Mouse (Mus musculus): ENCODE measurements at regions not wholly inside any gene's neighbourhood (a gene's known extent, or its start where the extent isn't known, plus 50 kb on each side); places are given as distances from the start of the nearest gene placed in this dataset.

- no peak for DNase-seq
These were observed 641.0 kb downstream of the Car8 start for GRCm38 (mm10) chr4:7597671-7598390.

GRCm38 (mm10) chr4:7596116-7596515 is 642.7 kb downstream of the Car8 start:
- DNase-seq: peak; percentile 29

GRCm38 (mm10) chr4:7583851-7584250 is 655.0 kb downstream of the Car8 start:
- DNase-seq: no peak

DNA sequence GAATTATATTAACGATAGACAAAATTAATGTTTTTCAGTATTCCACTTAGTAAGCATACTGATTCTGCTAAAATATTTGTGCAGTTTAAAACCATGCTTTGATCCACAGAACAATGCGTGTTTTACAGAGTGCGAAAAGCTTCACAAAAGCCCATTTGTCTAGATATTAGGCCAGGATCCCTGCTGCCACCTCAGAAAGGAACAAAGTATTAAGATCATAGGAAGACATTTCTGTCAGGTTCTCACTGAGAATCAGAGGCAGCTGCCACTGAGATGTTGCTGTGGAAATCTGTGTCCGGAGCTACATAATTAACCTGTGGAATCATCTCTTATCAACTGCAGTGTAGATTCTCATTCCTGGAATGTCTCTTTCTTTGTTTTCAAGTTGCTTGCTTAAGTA is 656.9 kb downstream of the Car8 start:
- no peak for DNase-seq

DNA sequence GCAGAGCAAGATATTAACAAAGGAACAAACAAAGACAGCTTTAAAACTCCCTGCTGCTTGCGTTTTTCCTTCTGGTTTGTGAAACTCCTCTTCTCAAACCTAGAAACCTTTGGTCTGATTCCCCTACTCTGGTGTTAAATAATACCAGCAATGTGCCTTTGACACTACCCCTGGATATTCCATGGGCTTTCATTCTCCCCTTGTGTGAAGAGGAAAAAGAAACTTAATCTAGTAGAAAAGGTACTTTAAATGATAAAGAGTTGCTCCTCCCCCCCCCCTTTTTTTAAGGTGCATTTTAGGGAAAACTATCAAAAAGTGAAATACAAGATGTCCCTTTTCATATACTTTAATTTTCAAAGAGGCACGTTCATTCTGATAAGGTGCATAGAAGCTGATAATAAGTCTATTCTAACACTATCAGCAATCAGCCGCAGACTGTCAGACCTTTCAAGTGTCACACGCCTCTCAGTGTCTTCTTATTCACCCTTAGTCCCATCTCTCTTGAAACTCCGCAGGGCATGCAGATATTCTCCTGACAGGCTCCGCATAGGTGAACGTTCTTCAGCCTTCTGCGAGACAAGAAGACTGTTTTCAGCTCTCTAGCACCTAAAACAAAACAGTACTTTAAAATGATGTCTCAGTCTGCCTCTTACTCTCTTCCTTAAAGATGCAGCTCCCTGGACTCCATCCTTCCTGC is 657.5 kb downstream of the Car8 start:
- no peak for DNase-seq

GRCm38 (mm10) chr4:7580554-7581219 is 658.2 kb downstream of the Car8 start:
- no peak for DNase-seq

DNA sequence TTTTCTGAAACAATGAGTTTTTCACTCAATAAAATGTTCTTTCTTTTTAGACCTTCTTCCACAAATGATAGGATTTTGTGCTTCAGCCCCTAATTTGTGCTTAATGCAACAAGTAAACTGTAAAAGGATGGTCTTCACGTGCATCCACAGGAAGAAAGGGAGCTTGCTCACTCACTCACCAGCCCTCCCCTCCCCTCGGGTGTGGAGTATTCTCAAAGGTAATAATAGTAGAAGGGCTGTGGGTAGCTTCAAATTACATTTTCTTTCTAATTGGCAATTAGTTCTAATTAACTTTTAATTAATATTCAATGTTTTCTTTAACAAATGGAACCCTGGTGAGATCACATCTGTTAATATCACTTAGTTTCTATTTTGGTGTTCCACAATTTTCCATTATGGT is 664.8 kb downstream of the Car8 start:
- no peak for DNase-seq

DNA sequence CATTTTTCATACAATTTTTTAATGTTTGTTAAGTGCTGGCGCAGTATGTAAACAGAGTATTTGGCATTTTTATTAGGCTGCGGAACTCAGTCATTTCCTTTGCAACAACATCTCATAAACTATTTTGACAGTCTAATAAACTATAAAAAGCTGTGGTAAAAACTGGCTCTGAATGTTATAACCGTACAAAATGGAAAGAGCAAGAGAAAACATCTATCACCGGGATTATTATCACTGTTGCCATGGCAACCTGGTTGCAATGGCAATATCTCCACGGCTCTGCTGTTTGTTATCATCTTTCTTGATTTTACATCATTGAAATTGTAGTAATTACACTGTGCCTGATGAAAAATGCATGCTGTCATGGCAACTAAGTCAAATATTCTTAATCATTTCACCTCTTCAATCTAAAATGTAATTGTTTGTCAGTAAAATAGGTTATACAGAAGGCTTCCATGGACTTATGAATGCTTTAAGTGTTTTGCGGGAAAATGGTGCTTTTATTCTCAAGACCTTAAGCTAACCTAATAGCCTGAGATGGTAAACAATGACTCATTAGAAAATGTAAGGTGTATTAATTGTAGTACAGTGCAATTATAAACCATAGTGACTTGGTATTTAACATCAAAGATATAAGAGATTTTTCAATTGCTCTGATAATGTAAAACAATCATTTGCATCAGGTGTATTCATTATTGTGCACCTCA is 671.0 kb downstream of the Car8 start:
- no peak for DNase-seq

- DNase-seq: no peak
These were observed 678.7 kb downstream of the Car8 start for GRCm38 (mm10) chr4:7559867-7560832.

DNA sequence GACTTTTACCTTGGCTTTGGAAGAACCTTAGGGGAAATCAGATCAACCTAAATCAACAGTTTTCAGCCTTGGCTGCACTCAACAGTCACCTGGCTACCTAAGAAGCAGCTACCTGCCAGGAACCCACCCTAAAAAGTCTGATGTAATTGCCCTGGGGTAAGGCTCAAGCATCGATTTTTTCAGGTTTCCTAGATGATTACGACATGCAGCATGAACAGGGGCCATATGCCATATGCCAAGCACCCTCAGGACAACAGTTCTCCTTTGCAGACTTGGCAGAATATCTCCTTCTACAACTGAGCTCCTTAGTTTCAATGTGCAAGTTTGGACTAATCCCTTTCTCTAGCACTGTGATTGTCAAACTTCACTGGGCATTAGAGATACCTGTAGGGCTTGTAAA is 680.1 kb downstream of the Car8 start:
- DNase-seq: no peak

DNA sequence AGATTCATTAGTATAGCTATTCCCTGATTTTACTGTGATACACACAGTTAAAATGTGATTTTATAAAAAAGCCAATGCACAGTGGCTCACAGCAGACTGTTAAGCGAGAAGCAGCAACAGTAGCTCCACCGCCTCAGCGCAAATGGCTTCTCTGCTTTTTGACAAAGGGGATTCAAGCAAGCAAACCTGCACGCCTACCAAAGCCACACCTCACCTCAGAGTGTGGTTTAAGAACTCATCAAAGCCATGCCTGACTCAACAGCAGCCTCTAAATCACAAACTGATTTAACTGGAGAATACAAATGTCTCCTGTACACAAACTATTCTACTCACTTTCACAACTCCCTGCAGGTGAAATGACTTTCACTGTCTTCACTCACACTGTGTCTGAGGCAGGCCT is 704.5 kb downstream of the Car8 start:
- no peak for DNase-seq

GRCm38 (mm10) chr4:7527718-7528117 is 711.1 kb downstream of the Car8 start:
- no peak for DNase-seq

- no peak for DNase-seq
These were observed 725.8 kb downstream of the Car8 start for GRCm38 (mm10) chr4:7513081-7513480.

- no peak for DNase-seq
These were observed 753.3 kb downstream of the Car8 start for GRCm38 (mm10) chr4:7485552-7485951.

DNA sequence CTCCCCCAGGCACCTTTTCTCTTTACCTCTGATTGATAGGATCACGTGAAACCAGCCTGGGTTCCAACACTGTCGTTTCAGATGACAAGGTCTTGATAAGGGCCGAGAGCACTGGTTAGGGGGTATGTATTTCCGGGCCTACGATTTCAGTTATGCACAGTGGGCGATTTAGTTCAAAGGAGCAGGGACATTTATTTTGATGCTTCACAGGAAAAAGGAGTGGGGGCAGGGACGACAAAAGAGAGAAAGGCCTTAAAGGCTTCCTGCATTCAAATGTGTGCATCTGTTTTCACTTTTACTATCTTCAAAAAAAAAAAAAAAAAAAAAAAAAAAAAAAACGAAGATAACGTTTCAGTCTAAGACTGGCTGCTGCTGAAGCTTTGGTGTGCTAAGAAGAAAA is 783.7 kb downstream of the Car8 start:
- no peak for DNase-seq

GRCm38 (mm10) chr4:7452678-7453077 is 786.2 kb downstream of the Car8 start:
- no peak for DNase-seq

GRCm38 (mm10) chr4:7450991-7451390 is 787.9 kb downstream of the Car8 start:
- no peak for DNase-seq

DNA sequence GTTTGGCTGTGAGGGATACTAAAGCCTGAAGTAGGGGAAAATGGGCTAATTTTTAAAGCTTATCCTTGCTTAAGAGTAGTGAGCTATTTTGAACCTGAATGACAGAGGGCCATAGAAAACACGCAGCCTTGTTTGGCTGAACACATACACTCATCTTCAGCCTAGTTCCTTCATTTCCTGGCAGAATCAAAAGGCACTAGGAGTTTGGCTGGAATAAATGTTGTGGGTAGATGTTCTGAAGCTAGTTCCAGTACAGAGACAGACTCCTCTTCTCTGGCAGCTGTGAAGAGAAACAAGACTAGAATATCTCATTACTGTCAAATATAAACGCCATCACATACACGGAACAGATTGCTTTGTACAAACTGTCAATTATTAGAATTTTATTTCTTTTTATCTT is 809.5 kb downstream of the Car8 start:
- DNase-seq: no peak

GRCm38 (mm10) chr4:7424081-7424480 is 814.8 kb downstream of the Car8 start:
- no peak for DNase-seq

DNA sequence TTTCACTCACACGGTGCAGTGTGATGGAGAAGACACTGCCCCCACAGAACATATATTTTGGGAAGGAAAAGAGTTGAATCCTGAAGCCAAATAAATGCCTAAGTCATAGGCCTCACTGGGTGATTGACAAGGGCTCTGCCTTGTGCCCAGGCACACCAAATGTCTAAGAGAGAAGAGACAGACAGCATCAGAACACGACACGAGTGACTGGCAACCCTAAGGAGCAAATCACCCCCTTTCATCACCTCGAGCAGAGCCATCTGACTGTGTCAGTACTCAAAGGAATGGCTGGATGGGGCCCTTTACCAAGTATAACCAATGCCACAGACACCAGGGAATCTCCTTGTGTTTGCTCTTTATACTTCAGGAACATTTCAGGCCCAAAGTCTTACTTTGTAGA is 815.6 kb downstream of the Car8 start:
- DNase-seq: no peak

GRCm38 (mm10) chr4:7422787-7423186 is 816.1 kb downstream of the Car8 start:
- DNase-seq: no peak

- no peak for DNase-seq
These were observed 824.5 kb downstream of the Car8 start for GRCm38 (mm10) chr4:7414301-7414700.

Data from right cerebral cortex, postnatal 25 days (tissue).